Mouse (Mus musculus) layer of hippocampus, postnatal 25 days (tissue): Measurements from ENCODE around the gene Ccdc18. TPM values are rescaled to one million over a fixed set of nuclear protein-coding genes. Genes with fewer than 3 reads are reported as not detected.
"Not testable (repeated sequence)": the region's sequence is repeated elsewhere in the genome, so short reads cannot be mapped to it uniquely, and the experiment has no call there.

Experiments
- DNase-seq, 2 experiments: peaks; one replicate each; pipeline ENCODE4 v3.0.0; 2022; ENCODE audit warnings: mixed read lengths in 2 of 2, low spot score in 1 of 2; ENCODE audit errors: extremely low spot score in 1 of 2
- total RNA-seq, 2 experiments: library from RNA; stranded (reverse); gene quantifications; 2 replicates each; pipeline ENCODE4 v1.2.3; 2021

Gene Ccdc18
- total RNA-seq, 2 experiments from 2014 or later: 0.96 to 0.99 TPM

- no peak for DNase-seq
These were observed 117.4 kb downstream of the Ccdc18 start for GRCm38 (mm10) chr5:108250033-108250432.

GRCm38 (mm10) chr5:108255259-108255658 lies 122.6 kb downstream of the Ccdc18 start:
- no peak for DNase-seq

- DNase-seq: peak; percentile 17 to 40
These were observed 130.0 kb downstream of the Ccdc18 start for GRCm38 (mm10) chr5:108262722-108263121.

GRCm38 (mm10) chr5:108263785-108264184 lies 131.1 kb downstream of the Ccdc18 start:
- DNase-seq: not testable (repeated sequence)

GRCm38 (mm10) chr5:108266990-108267389 lies 134.3 kb downstream of the Ccdc18 start:
- no peak for DNase-seq

GRCm38 (mm10) chr5:108268127-108269062 lies 135.7 kb downstream of the Ccdc18 start, which contains the start of gene Dr1:
Gene Dr1 (plus strand): TSS chr5:108268897.
- peak; percentile 79 to 82 for DNase-seq

- peak in 1 of 2 experiments; percentile 15 for DNase-seq
These were observed 136.6 kb downstream of the Ccdc18 start for GRCm38 (mm10) chr5:108269063-108269810.

- DNase-seq: no peak
These were observed 137.1 kb downstream of the Ccdc18 start for GRCm38 (mm10) chr5:108269811-108270151.

- no peak for DNase-seq
These were observed 137.7 kb downstream of the Ccdc18 start for GRCm38 (mm10) chr5:108270415-108270814.

GRCm38 (mm10) chr5:108271345-108271744 lies 138.7 kb downstream of the Ccdc18 start:
- not testable (repeated sequence) for DNase-seq

Other genes with a start within 250 kb of the Ccdc18 start
- 10 to 100 TPM; 70.5 to 74.2 TPM for gene Rpl5, start 232.4 kb upstream of the Ccdc18 start, total RNA-seq
- gene Fam69a, start 145.8 kb upstream of the Ccdc18 start, total RNA-seq: 10 to 100 TPM; 33.5 to 39.0 TPM
- 10 to 100 TPM; 42.7 to 52.3 TPM for gene Mtf2, start 67.2 kb upstream of the Ccdc18 start, total RNA-seq
- 10 to 100 TPM; 23.0 to 26.0 TPM for gene Tmed5, start 255 bp upstream of the Ccdc18 start, total RNA-seq
- 10 to 100 TPM; 46.1 to 47.8 TPM for gene Dr1, start 136.0 kb downstream of the Ccdc18 start, total RNA-seq
- gene Pigg, start 179.7 kb downstream of the Ccdc18 start, total RNA-seq: 10 to 100 TPM; 10.9 to 11.5 TPM
- 10 to 100 TPM; 55.4 to 61.2 TPM for gene Gm42517, start 235.0 kb downstream of the Ccdc18 start, total RNA-seq